In genomic region chr1:20759799-20760198, GRCm38 (mm10) we compare ENCODE assay signal across 14 mouse cellular contexts. TPM values are rescaled to one million over a fixed set of nuclear protein-coding genes. Genes with fewer than 3 reads are reported as not detected.
DNase-seq lines count a peak whose midpoint lies in the region; TF ChIP-seq lines count a peak whose summit lies in the region.
"Had no signal": no experiment of that assay in that cellular context is flagged by ENCODE, and none has a peak within 500 bp of the region (broad histone marks: within the 10 kb centered on the region; RNA-seq: fewer than 3 reads in every experiment).

No protein-coding gene starts in this region.

- no peaks in the 10 kb centered on the region for H3K27me3 ChIP-seq in thymus, adult 2 months (ENCODE audit: control insufficient read depth, insufficient read depth, low read length)
- H3K27me3 ChIP-seq: embryonic facial prominence, embryonic 13.5 days; limb, embryonic 13.5 days had no signal

- TF ChIP-seq POLR2A in thymus, adult 2 months (IDR thresholded peaks at IDR 0.05; ENCODE audit: control insufficient read depth, extremely low read depth, insufficient read depth, low read length, poor library complexity) = no peak

- H3K4me1 ChIP-seq in thymus, adult 2 months (replicated peaks; ENCODE audit: control insufficient read depth, insufficient read depth, low read length) = no peaks in the 10 kb centered on the region
- H3K4me1 ChIP-seq: embryonic facial prominence, embryonic 13.5 days; limb, embryonic 13.5 days had no signal

- 84% methylated on average over 10 of the region's 10 CpGs for WGBS in thymus, adult 2 months

- H3K27ac ChIP-seq in thymus, adult 2 months (ENCODE audit: control insufficient read depth, insufficient read depth, low read length) = no peak overlapping the region
- H3K27ac ChIP-seq: embryonic facial prominence, embryonic 13.5 days; limb, embryonic 13.5 days had no signal

- TF ChIP-seq CTCF in thymus, adult 2 months (IDR thresholded peaks at IDR 0.05; ENCODE audit: borderline replicate concordance, control insufficient read depth, extremely low read depth, insufficient read depth, low read length, poor library complexity) = no peak

- no peaks in the 10 kb centered on the region for H3K36me3 ChIP-seq in thymus, adult 2 months (ENCODE audit: control insufficient read depth, insufficient read depth, low read length)
- H3K36me3 ChIP-seq: embryonic facial prominence, embryonic 13.5 days; limb, embryonic 13.5 days had no signal

- DNase-seq in cerebellum, adult 9-10 months = peak; percentile 2
- DNase-seq in cerebellum, adult 11 months = no peak
- DNase-seq in adrenal gland, postnatal 14 days = peak; percentile 9
- peak; percentile 43 to 45 for DNase-seq in layer of hippocampus, adult 8-10 months (ENCODE audit: low spot score in 2 of 2)
- peak; percentile 52 to 54 for DNase-seq in left cerebral cortex, postnatal 36 days (ENCODE audit: low spot score in 2 of 2)
- DNase-seq in c-Kit-positive CD71-positive TER-119-positive erythroid progenitor cells, embryonic 14.5 days (ENCODE audit: low spot score) = no peak
- DNase-seq in spleen, postnatal 4 days (ENCODE audit: low spot score in 2 of 2) = no peak
- no peak for DNase-seq in thymus, adult 2 months
- DNase-seq: kidney, adult 11 months had no signal

- H3K4me3 ChIP-seq in thymus, adult 2 months (ENCODE audit: control insufficient read depth, insufficient read depth, low read length) = no peak overlapping the region
- H3K4me3 ChIP-seq: embryonic facial prominence, embryonic 13.5 days; limb, embryonic 13.5 days had no signal

- intact Hi-C loops in left cerebral cortex, postnatal 36 days (cut with DNase I) = no loop called here

RNA-seq across cellular contexts. Expression of gene Il17a, which starts 29.1 kb away (rescaled TPM):
- total RNA-seq in adrenal gland, postnatal 14 days (2021) = not detected in 2 replicates
- total RNA-seq in layer of hippocampus, adult 8-10 months (2022) = not detected
- total RNA-seq in left cerebral cortex, postnatal 36 days (2021) = not detected
- polyA plus RNA-seq in thymus, adult 2 months (2012; rRNA removed) = 0.19 TPM in 1 of 2 replicates, not detected in the other
- total RNA-seq: gastrocnemius, adult 18-20 months had no signal
- polyA plus RNA-seq: cerebellum, adult 2 months; embryonic facial prominence, embryonic 13.5 days; heart, embryonic 16.5 days; limb, embryonic 13.5 days had no signal

RNA-seq across cellular contexts. Expression of gene Il17f, which starts 30.6 kb away (rescaled TPM):
- total RNA-seq in adrenal gland, postnatal 14 days (2021) = not detected in 2 replicates
- not detected for total RNA-seq in layer of hippocampus, adult 8-10 months (2022)
- total RNA-seq in left cerebral cortex, postnatal 36 days (2021) = under 1 TPM in 1 of 2 experiments, not detected in 1; 0.43 TPM
- polyA plus RNA-seq in thymus, adult 2 months (2012; rRNA removed) = 0.15 and 0.49 TPM in 2 replicates
- total RNA-seq: gastrocnemius, adult 18-20 months had no signal
- polyA plus RNA-seq: cerebellum, adult 2 months; embryonic facial prominence, embryonic 13.5 days had no signal

Comparison
In these comparisons a context has a peak if more than half of its experiments do, and no peak if none do; other contexts are left out.
1. DNase-seq: peak in cerebellum, adult 9-10 months (single experiment), adrenal gland, postnatal 14 days (single experiment), layer of hippocampus, adult 8-10 months (2 of 2) and left cerebral cortex, postnatal 36 days (2 of 2); none in cerebellum, adult 11 months (single experiment), c-Kit-positive CD71-positive TER-119-positive erythroid progenitor cells, embryonic 14.5 days (single experiment), spleen, postnatal 4 days (0 of 2) and thymus, adult 2 months (single experiment).